Mouse (Mus musculus): ENCODE measurements around the gene Armc8. TPM values are rescaled to one million over a fixed set of nuclear protein-coding genes. Genes with fewer than 3 reads are reported as not detected.

Gene Armc8
- polyA plus RNA-seq, 1 experiment from 2014 or later = 19.5 TPM

- Histone ChIP-seq H3K9ac (no peak overlapping the region), H3K27me3 (no peaks in the 10 kb centered on the region), H3K4me3 (no peak overlapping the region), H3K4me1 (no peaks in the 10 kb centered on the region), H3K27ac (no peak overlapping the region), H3K36me3 (no peaks in the 10 kb centered on the region), H3K4me2 (no peak overlapping the region), H3K9me3 (no peaks in the 10 kb centered on the region)
- 89% methylated on average over 3 of the region's 3 CpGs for WGBS
- no peak for ATAC-seq (ENCODE audit: insufficient number of reproducible peaks, low FRiP score, low TSS enrichment, low read depth)
These were observed 8.3 kb downstream of the Armc8 start for GRCm38 (mm10) chr9:99560389-99560788.

- Histone ChIP-seq H3K9ac (no peak overlapping the region), H3K9me3 (no peaks in the 10 kb centered on the region), H3K4me1 (no peaks in the 10 kb centered on the region), H3K36me3 (no peaks in the 10 kb centered on the region), H3K4me2 (no peak overlapping the region), H3K27me3 (no peaks in the 10 kb centered on the region), H3K27ac (no peak overlapping the region), H3K4me3 (no peak overlapping the region)
- no peak for ATAC-seq (ENCODE audit: insufficient number of reproducible peaks, low FRiP score, low TSS enrichment, low read depth)
These were observed 9.2 kb downstream of the Armc8 start for GRCm38 (mm10) chr9:99559557-99559904.

GRCm38 (mm10) chr9:99558824-99559556 lies 9.7 kb downstream of the Armc8 start:
- Histone ChIP-seq H3K9me3 (no peaks in the 10 kb centered on the region), H3K36me3 (no peaks in the 10 kb centered on the region), H3K4me1 (no peaks in the 10 kb centered on the region), H3K4me3 (no peak overlapping the region), H3K27me3 (no peaks in the 10 kb centered on the region), H3K9ac (no peak overlapping the region), H3K4me2 (no peak overlapping the region), H3K27ac (no peak overlapping the region)
- WGBS = 84% methylated on average over 7 of the region's 7 CpGs
- no peak for ATAC-seq (ENCODE audit: insufficient number of reproducible peaks, low FRiP score, low TSS enrichment, low read depth)

- Histone ChIP-seq H3K9me3 (no peaks in the 10 kb centered on the region), H3K27ac (no peak overlapping the region), H3K4me1 (no peaks in the 10 kb centered on the region), H3K4me3 (no peak overlapping the region), H3K27me3 (no peaks in the 10 kb centered on the region), H3K4me2 (no peak overlapping the region), H3K36me3 (no peaks in the 10 kb centered on the region), H3K9ac (no peak overlapping the region)
- WGBS = 82% methylated on average over 8 of the region's 8 CpGs
- ATAC-seq (ENCODE audit: insufficient number of reproducible peaks, low FRiP score, low TSS enrichment, low read depth) = no peak
These were observed 11.0 kb downstream of the Armc8 start for GRCm38 (mm10) chr9:99557580-99558300.

GRCm38 (mm10) chr9:99555253-99555652 lies 13.4 kb downstream of the Armc8 start:
- 84% methylated on average over 3 of the region's 3 CpGs for WGBS
- Histone ChIP-seq H3K27ac (no peak overlapping the region), H3K4me2 (no peak overlapping the region), H3K4me3 (no peak overlapping the region), H3K9ac (no peak overlapping the region), H3K36me3 (no peaks in the 10 kb centered on the region), H3K4me1 (no peaks in the 10 kb centered on the region), H3K27me3 (no peaks in the 10 kb centered on the region), H3K9me3 (no peaks in the 10 kb centered on the region)
- ATAC-seq (ENCODE audit: insufficient number of reproducible peaks, low FRiP score, low TSS enrichment, low read depth) = no peak

GRCm38 (mm10) chr9:99554052-99554451 lies 14.6 kb downstream of the Armc8 start:
- Histone ChIP-seq H3K4me3 (no peak overlapping the region), H3K36me3 (no peaks in the 10 kb centered on the region), H3K9me3 (no peaks in the 10 kb centered on the region), H3K27ac (no peak overlapping the region), H3K9ac (no peak overlapping the region), H3K4me2 (no peak overlapping the region), H3K27me3 (no peaks in the 10 kb centered on the region), H3K4me1 (no peaks in the 10 kb centered on the region)
- ATAC-seq (ENCODE audit: insufficient number of reproducible peaks, low FRiP score, low TSS enrichment, low read depth) = no peak

GRCm38 (mm10) chr9:99553049-99553448 lies 15.7 kb downstream of the Armc8 start:
- H3K27me3 ChIP-seq = no peaks in the 10 kb centered on the region
- no peak overlapping the region for H3K4me2 ChIP-seq
- no peaks in the 10 kb centered on the region for H3K36me3 ChIP-seq
- no peak overlapping the region for H3K9ac ChIP-seq
- H3K27ac ChIP-seq = no peak overlapping the region
- WGBS = 90% methylated on average over 2 of the region's 2 CpGs
- H3K9me3 ChIP-seq = no peaks in the 10 kb centered on the region
- ATAC-seq (ENCODE audit: insufficient number of reproducible peaks, low FRiP score, low TSS enrichment, low read depth) = no peak
- no peak overlapping the region for H3K4me3 ChIP-seq
- H3K4me1 ChIP-seq = no peaks in the 10 kb centered on the region

- Histone ChIP-seq H3K4me3 (no peak overlapping the region), H3K36me3 (no peaks in the 10 kb centered on the region), H3K9ac (no peak overlapping the region), H3K4me1 (no peaks in the 10 kb centered on the region), H3K27me3 (no peaks in the 10 kb centered on the region), H3K4me2 (no peak overlapping the region), H3K27ac (no peak overlapping the region), H3K9me3 (no peaks in the 10 kb centered on the region)
- 43% methylated on average over 2 of the region's 2 CpGs for WGBS
- no peak for ATAC-seq (ENCODE audit: insufficient number of reproducible peaks, low FRiP score, low TSS enrichment, low read depth)
These were observed 16.6 kb downstream of the Armc8 start for GRCm38 (mm10) chr9:99552068-99552467.

GRCm38 (mm10) chr9:99546259-99546658 lies 22.4 kb downstream of the Armc8 start:
- no peak for ATAC-seq (ENCODE audit: insufficient number of reproducible peaks, low FRiP score, low TSS enrichment, low read depth)
- no peak overlapping the region for H3K27ac ChIP-seq
- 97% methylated on average over 1 of the region's 1 CpGs for WGBS

GRCm38 (mm10) chr9:99531865-99532264 lies 36.8 kb downstream of the Armc8 start:
- H3K9ac ChIP-seq = no peak overlapping the region
- no peak overlapping the region for H3K4me3 ChIP-seq
- no peaks in the 10 kb centered on the region for H3K9me3 ChIP-seq
- peaks cover 63% of the 10 kb centered on the region for H3K36me3 ChIP-seq
- no peak overlapping the region for H3K4me2 ChIP-seq
- no peaks in the 10 kb centered on the region for H3K4me1 ChIP-seq
- no peak for ATAC-seq (ENCODE audit: insufficient number of reproducible peaks, low FRiP score, low TSS enrichment, low read depth)
- H3K27ac ChIP-seq = no peak overlapping the region
- no peaks in the 10 kb centered on the region for H3K27me3 ChIP-seq
- WGBS = 89% methylated on average over 1 of the region's 1 CpGs

More at GRCm38 (mm10) chr9:99546259-99546658, 22.4 kb downstream of the Armc8 start:
- Histone ChIP-seq H3K4me1 (no peaks in the 10 kb centered on the region), H3K27me3 (no peaks in the 10 kb centered on the region), H3K9me3 (no peaks in the 10 kb centered on the region), H3K36me3 (no peaks in the 10 kb centered on the region), H3K4me2 (no peak overlapping the region), H3K4me3 (no peak overlapping the region), H3K9ac (no peak overlapping the region)

- ATAC-seq (ENCODE audit: insufficient number of reproducible peaks, low FRiP score, low TSS enrichment, low read depth) = no peak
- 80% methylated on average over 7 of the region's 7 CpGs for WGBS
These were observed 62.8 kb downstream of the Armc8 start for GRCm38 (mm10) chr9:99505875-99506274.

GRCm38 (mm10) chr9:99499336-99499735 lies 69.4 kb downstream of the Armc8 start:
- H3K27me3 ChIP-seq = no peaks in the 10 kb centered on the region
- no peak overlapping the region for H3K9ac ChIP-seq
- H3K27ac ChIP-seq = no peak overlapping the region
- H3K4me2 ChIP-seq = no peak overlapping the region
- no peaks in the 10 kb centered on the region for H3K4me1 ChIP-seq
- no peak for ATAC-seq (ENCODE audit: insufficient number of reproducible peaks, low FRiP score, low TSS enrichment, low read depth)
- WGBS = 93% methylated on average over 4 of the region's 4 CpGs
- H3K36me3 ChIP-seq = peaks cover 47% of the 10 kb centered on the region
- H3K4me3 ChIP-seq = no peak overlapping the region
- H3K9me3 ChIP-seq = no peaks in the 10 kb centered on the region

More at GRCm38 (mm10) chr9:99505875-99506274, 62.8 kb downstream of the Armc8 start:
- Histone ChIP-seq H3K36me3 (peaks cover 25% of the 10 kb centered on the region), H3K4me3 (no peak overlapping the region), H3K4me2 (no peak overlapping the region), H3K9me3 (no peaks in the 10 kb centered on the region), H3K9ac (no peak overlapping the region), H3K27ac (no peak overlapping the region), H3K4me1 (no peaks in the 10 kb centered on the region), H3K27me3 (no peaks in the 10 kb centered on the region)
